Mouse (Mus musculus): ENCODE results near the gene Olfr1307.

Gene Olfr1307

DNA sequence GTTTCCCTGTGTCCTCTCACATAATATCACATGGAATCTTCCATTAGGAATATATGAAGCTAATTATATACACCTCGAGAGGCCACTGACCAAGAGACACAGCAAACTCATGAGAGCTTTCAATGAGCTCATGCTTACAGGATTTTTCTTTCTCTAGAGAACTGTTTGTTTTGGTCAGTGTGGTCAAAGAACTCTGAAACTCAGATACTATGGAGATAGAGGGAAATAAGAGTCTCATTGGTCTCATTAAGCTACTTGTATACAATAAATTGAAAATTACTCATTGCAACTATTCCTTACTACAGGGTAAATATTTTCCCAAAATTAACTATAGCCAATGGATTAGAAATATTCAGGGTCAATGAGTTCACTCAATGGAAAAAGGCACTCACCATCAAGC, at the start of gene Olfr1307:
Gene Olfr1307 (minus strand): TSS at position 101 of the 400 bp plus-strand sequence.
- no peak for DNase-seq (ENCODE audit: low read depth)

DNA sequence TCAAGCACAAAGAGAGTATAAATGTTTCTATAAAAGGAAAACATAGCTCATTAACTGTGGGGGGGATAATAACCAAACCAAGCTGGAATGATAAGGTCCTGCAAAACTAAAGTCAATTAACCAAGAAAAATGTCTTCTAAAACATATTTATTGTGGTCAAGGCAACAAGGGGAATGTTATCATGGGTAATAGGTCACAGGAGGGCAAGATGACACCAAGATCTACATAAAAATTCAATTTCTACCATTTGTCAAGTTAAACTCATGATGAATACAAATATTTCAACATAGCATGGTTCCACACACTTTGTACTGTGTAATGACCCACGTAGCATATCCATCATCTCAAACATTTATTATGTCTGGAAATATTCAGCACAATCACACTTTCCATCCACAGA, 40.9 kb upstream of the Olfr1307 start, which contains the start of gene Olfr1309:
Gene Olfr1309 (minus strand): TSS at position 101 of the 400 bp plus-strand sequence.
- DNase-seq (ENCODE audit: low read depth), result no peak

DNA sequence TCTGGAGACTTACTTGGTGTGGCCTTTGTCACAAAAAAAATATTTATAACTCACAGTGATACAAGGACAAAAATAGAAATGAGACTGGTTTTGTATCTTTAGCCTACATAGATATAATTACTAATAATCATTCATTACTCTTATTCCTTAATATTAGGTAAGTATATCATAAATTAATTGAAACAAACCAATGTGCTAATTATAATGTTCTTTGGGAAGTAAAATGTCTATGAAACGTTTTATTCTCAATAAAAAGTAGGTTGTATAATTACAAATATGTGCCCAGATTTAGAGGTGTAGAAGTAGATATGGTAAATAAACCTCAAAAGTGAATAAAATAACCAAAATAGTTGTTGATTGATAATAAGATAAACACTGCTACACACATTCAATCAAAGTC, 15.6 kb upstream of the Olfr1307 start, which contains the start of gene Olfr1308:
Gene Olfr1308 (minus strand): TSS at position 101 of the 400 bp plus-strand sequence.
- no peak for DNase-seq (ENCODE audit: low read depth)

DNA sequence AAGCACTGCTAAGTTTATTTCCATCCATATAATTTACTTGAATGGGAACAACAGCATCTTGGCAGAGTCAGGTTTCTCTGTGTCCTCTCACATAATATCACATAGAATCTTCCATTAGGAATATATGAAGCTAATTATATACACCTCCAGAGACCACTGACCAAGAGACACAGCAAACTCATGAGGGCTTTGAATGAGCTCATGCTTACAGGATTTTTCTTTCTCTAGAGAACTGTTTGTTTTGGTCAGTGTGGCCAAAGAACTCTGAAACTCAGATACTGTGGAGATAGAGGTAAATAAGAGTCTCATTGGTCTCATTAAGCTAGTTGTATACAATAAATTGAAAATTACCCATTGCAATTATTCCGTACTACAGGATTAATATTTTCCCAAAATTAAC, 33.1 kb downstream of the Olfr1307 start, which contains the start of gene Olfr1306:
Gene Olfr1306 (minus strand): TSS at position 101 of the 400 bp plus-strand sequence.
- no peak for DNase-seq (ENCODE audit: low read depth)
